Mouse (Mus musculus) brain, embryonic 14.5 days (tissue): ENCODE measurements around the gene Pitpnm1.
"Not testable (repeated sequence)": the region's sequence is repeated elsewhere in the genome, so short reads cannot be mapped to it uniquely, and the experiment has no call there.

ENCODE experiments used
- CTCF ChIP-seq: fragments of 200-500 bp; IDR thresholded peaks from 2 replicates; pipeline ENCODE4 v1.5.1; 2012; ENCODE audit warnings: inconsistent platforms, mild to moderate bottlenecking, moderate library complexity, borderline replicate concordance; ENCODE audit not compliant: insufficient read depth, insufficient read length; ENCODE audit errors: extremely low read depth
- POLR2A ChIP-seq: fragments of 200-500 bp; IDR thresholded peaks from 2 replicates; pipeline ENCODE4 v1.6.1; 2012; ENCODE audit warnings: mild to moderate bottlenecking, inconsistent platforms, borderline replicate concordance; ENCODE audit not compliant: poor library complexity, insufficient read depth, insufficient read length, severe bottlenecking; ENCODE audit errors: extremely low read depth

DNA sequence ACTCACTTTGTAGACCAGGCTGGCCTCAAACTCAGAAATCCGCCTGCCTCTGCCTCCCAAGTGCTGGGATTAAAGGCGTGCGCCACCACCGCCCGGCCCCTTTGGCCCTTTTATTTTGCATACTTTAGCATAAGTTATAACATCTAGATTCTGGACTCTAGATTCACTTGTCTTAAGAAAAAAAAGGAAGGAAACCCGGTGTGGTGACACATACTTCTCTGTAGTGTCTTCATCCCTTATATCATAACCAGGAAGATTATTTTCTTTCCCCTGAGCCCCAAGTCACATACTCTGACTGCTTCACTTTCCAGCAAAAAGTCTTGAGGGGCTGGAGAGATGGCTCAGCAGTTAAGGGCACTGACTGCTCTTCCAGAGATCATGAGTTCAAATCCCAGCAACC lies 22.1 kb downstream of the Pitpnm1 start:
- not testable (repeated sequence) for TF ChIP-seq POLR2A, CTCF
